Mouse (Mus musculus) MEL (cell line): Measurements from ENCODE around the gene Zfp790. TPM values are rescaled to one million over a fixed set of nuclear protein-coding genes. Genes with fewer than 3 reads are reported as not detected.

Experiments used
- DNase-seq: peaks from one replicate; pipeline ENCODE4 v3.0.0; 2011; ENCODE audit warnings: low read depth, low spot score
- H3K27ac ChIP-seq: 2 replicates; pipeline ENCODE4 v1.5.1; 2012; ENCODE audit warnings: low read depth, mild to moderate bottlenecking, control low read depth, low read length, moderate library complexity; ENCODE audit not compliant: control insufficient read depth
- H3K27me3 ChIP-seq, 2 experiments: fragments of 150-350 bp in 1 of 2; sonication (generic) in 1 of 2; 2 replicates each; pipeline ENCODE4 v1.6.1; 2012; ENCODE audit warnings: low read length in 2 of 2, mild to moderate bottlenecking in 2 of 2, improper control_type of control experiment in 1 of 2, moderate library complexity in 1 of 2; ENCODE audit not compliant: insufficient read depth in 2 of 2, control insufficient read depth in 1 of 2
- H3K36me3 ChIP-seq, 2 experiments: 2 replicates each; pipeline ENCODE4 v1.6.1; 2012 to 2014; ENCODE audit warnings: low read length in 2 of 2, improper control_type of control experiment in 1 of 2, inconsistent platforms in 1 of 2, mild to moderate bottlenecking in 1 of 2; ENCODE audit not compliant: insufficient read depth in 2 of 2, control insufficient read depth in 1 of 2
- H3K4me1 ChIP-seq, 2 experiments: fragments of 150-350 bp in 1 of 2; sonication (generic) in 1 of 2; 2 replicates each; pipeline ENCODE4 v1.6.1; 2012; ENCODE audit warnings: low read length in 2 of 2, improper control_type of control experiment in 1 of 2, mild to moderate bottlenecking in 1 of 2; ENCODE audit not compliant: insufficient read depth in 2 of 2, control insufficient read depth in 1 of 2
- H3K4me3 ChIP-seq, 2 experiments: fragments of 150-350 bp in 1 of 2; sonication (generic) in 1 of 2; 2 replicates each; pipeline ENCODE4 v1.5.1; 2012; ENCODE audit warnings: low read depth in 2 of 2, low read length in 2 of 2, mild to moderate bottlenecking in 2 of 2, moderate library complexity in 2 of 2, control low read depth in 1 of 2, improper control_type of control experiment in 1 of 2; ENCODE audit not compliant: control insufficient read depth in 1 of 2, insufficient read depth in 1 of 2
- H3K79me2 ChIP-seq: 2 replicates; pipeline ENCODE4 v1.6.1; 2012; ENCODE audit warnings: mild to moderate bottlenecking, low read length, moderate library complexity; ENCODE audit not compliant: control insufficient read depth, poor library complexity, insufficient read depth
- H3K9ac ChIP-seq: 2 replicates; pipeline ENCODE4 v1.6.1; 2012; ENCODE audit warnings: low read depth, mild to moderate bottlenecking, control low read depth, low read length, moderate library complexity; ENCODE audit not compliant: control insufficient read depth, poor library complexity, severe bottlenecking
- H3K9me3 ChIP-seq: fragments of 150-350 bp; sonication (generic); replicated peaks from 2 replicates; pipeline ENCODE4 v1.6.1; 2012; ENCODE audit warnings: mild to moderate bottlenecking, low read length, improper control_type of control experiment, moderate library complexity; ENCODE audit not compliant: insufficient read depth
- BHLHE40 ChIP-seq: IDR thresholded peaks from 2 replicates; pipeline ENCODE4 v1.6.1; 2012; ENCODE audit warnings: low read depth, mild to moderate bottlenecking, inconsistent platforms, low read length, improper control_type of control experiment, borderline replicate concordance
- CHD1 ChIP-seq: IDR thresholded peaks from 2 replicates; pipeline ENCODE4 v1.6.1; 2012; ENCODE audit warnings: low read depth, mild to moderate bottlenecking, inconsistent platforms, low read length, improper control_type of control experiment
- CHD2 ChIP-seq: IDR thresholded peaks from 2 replicates; pipeline ENCODE4 v1.6.1; 2011; ENCODE audit warnings: low read length, improper control_type of control experiment
- CTCF ChIP-seq, 3 experiments: IDR thresholded peaks in 2 of 3; conservative IDR thresholded peaks in 1 of 3; 2 replicates each; pipeline ENCODE4 v1.5.1; 2011 to 2012; ENCODE audit warnings: low read length in 3 of 3, low read depth in 2 of 3, mild to moderate bottlenecking in 2 of 3, improper control_type of control experiment in 1 of 3, inconsistent platforms in 1 of 3, mixed read lengths in 1 of 3, moderate library complexity in 1 of 3; ENCODE audit not compliant: control insufficient read depth in 1 of 3, insufficient read depth in 1 of 3, poor library complexity in 1 of 3, severe bottlenecking in 1 of 3
- EP300 ChIP-seq, 2 experiments: IDR thresholded peaks; 2 replicates each; pipeline ENCODE4 v1.6.1; 2011; ENCODE audit warnings: improper control_type of control experiment in 2 of 2, low read length in 2 of 2, low read depth in 1 of 2, mild to moderate bottlenecking in 1 of 2
- GABPA ChIP-seq: IDR thresholded peaks from 2 replicates; pipeline ENCODE4 v1.6.1; 2012; ENCODE audit warnings: low read depth, mild to moderate bottlenecking, inconsistent platforms, low read length, improper control_type of control experiment, moderate library complexity
- GATA1 ChIP-seq: IDR thresholded peaks from 2 replicates; pipeline ENCODE4 v1.6.1; 2011; ENCODE audit warnings: low read depth, low read length, improper control_type of control experiment
- HCFC1 ChIP-seq: IDR thresholded peaks from 2 replicates; pipeline ENCODE4 v1.6.1; 2012; ENCODE audit warnings: low read depth, mild to moderate bottlenecking, inconsistent platforms, low read length, improper control_type of control experiment, moderate library complexity
- JUND ChIP-seq: IDR thresholded peaks from 2 replicates; pipeline ENCODE4 v1.6.1; 2011; ENCODE audit warnings: low read depth, mild to moderate bottlenecking, improper control_type of control experiment, low read length
- KAT2A ChIP-seq: conservative IDR thresholded peaks from 2 replicates; pipeline ENCODE4 v1.6.1; 2012; ENCODE audit warnings: low read depth, low read length, improper control_type of control experiment, inconsistent platforms
- MAX ChIP-seq: IDR thresholded peaks from 2 replicates; pipeline ENCODE4 v1.6.1; 2011; ENCODE audit warnings: low read length, improper control_type of control experiment
- MAZ ChIP-seq: IDR thresholded peaks from 2 replicates; pipeline ENCODE4 v1.6.1; 2012; ENCODE audit warnings: low read depth, mild to moderate bottlenecking, inconsistent platforms, low read length, improper control_type of control experiment
- MEF2A ChIP-seq: IDR thresholded peaks from 2 replicates; pipeline ENCODE4 v1.6.1; 2014; ENCODE audit warnings: low read depth, mild to moderate bottlenecking, inconsistent platforms, low read length, improper control_type of control experiment; ENCODE audit not compliant: poor library complexity, insufficient replicate concordance, severe bottlenecking; ENCODE audit errors: extremely low read depth
- MXI1 ChIP-seq: IDR thresholded peaks from 2 replicates; pipeline ENCODE4 v1.6.1; 2011; ENCODE audit warnings: mild to moderate bottlenecking, low read depth, low read length, improper control_type of control experiment
- MYB ChIP-seq: IDR thresholded peaks from 2 replicates; pipeline ENCODE4 v1.6.1; 2011; ENCODE audit warnings: mild to moderate bottlenecking, low read depth, low read length, improper control_type of control experiment
- MYC ChIP-seq: IDR thresholded peaks from 2 replicates; pipeline ENCODE4 v1.6.1; 2011; ENCODE audit warnings: low read depth, mild to moderate bottlenecking, low read length, improper control_type of control experiment, moderate library complexity
- NELFE ChIP-seq: IDR thresholded peaks from 2 replicates; pipeline ENCODE4 v1.6.1; 2011; ENCODE audit warnings: low read depth, low read length, improper control_type of control experiment
- POLR2A ChIP-seq, 2 experiments: IDR thresholded peaks; 2 replicates each; pipeline ENCODE4 v1.6.1; 2011 to 2012; ENCODE audit warnings: low read length in 2 of 2, mild to moderate bottlenecking in 2 of 2, control low read depth in 1 of 2, improper control_type of control experiment in 1 of 2, low read depth in 1 of 2, moderate library complexity in 1 of 2; ENCODE audit not compliant: control insufficient read depth in 1 of 2, insufficient read depth in 1 of 2, poor library complexity in 1 of 2
- POLR2AphosphoS2 ChIP-seq: IDR thresholded peaks from 2 replicates; pipeline ENCODE4 v1.6.1; 2011; ENCODE audit warnings: low read length, improper control_type of control experiment
- RAD21 ChIP-seq: IDR thresholded peaks from 2 replicates; pipeline ENCODE4 v1.6.1; 2011; ENCODE audit warnings: mild to moderate bottlenecking, low read depth, low read length, improper control_type of control experiment
- RCOR1 ChIP-seq: IDR thresholded peaks from 2 replicates; pipeline ENCODE4 v1.6.1; 2012; ENCODE audit warnings: low read depth, mild to moderate bottlenecking, inconsistent platforms, low read length, improper control_type of control experiment
- SIN3A ChIP-seq: IDR thresholded peaks from 2 replicates; pipeline ENCODE4 v1.6.1; 2012; ENCODE audit warnings: low read length, improper control_type of control experiment, inconsistent platforms
- SMC3 ChIP-seq: IDR thresholded peaks from 2 replicates; pipeline ENCODE4 v1.6.1; 2011; ENCODE audit warnings: low read depth, low read length, improper control_type of control experiment
- TBP ChIP-seq: IDR thresholded peaks from 2 replicates; pipeline ENCODE4 v1.8.0; 2011; ENCODE audit warnings: low read depth, low read length, improper control_type of control experiment
- TCF12 ChIP-seq: IDR thresholded peaks from 2 replicates; pipeline ENCODE4 v1.6.1; 2014; ENCODE audit warnings: low read depth, mild to moderate bottlenecking, inconsistent platforms, low read length, improper control_type of control experiment, moderate library complexity
- UBTF ChIP-seq: IDR thresholded peaks from 2 replicates; pipeline ENCODE4 v1.6.1; 2012; ENCODE audit warnings: low read depth, mild to moderate bottlenecking, inconsistent platforms, low read length, improper control_type of control experiment, moderate library complexity, borderline replicate concordance; ENCODE audit not compliant: insufficient read depth
- USF1 ChIP-seq: IDR thresholded peaks from 2 replicates; pipeline ENCODE4 v1.6.1; 2014; ENCODE audit warnings: low read depth, mild to moderate bottlenecking, inconsistent platforms, low read length, improper control_type of control experiment, moderate library complexity
- USF2 ChIP-seq, 2 experiments: IDR thresholded peaks; 2 replicates each; pipeline ENCODE4 v1.6.1; 2011 to 2012; ENCODE audit warnings: improper control_type of control experiment in 2 of 2, low read length in 2 of 2, borderline replicate concordance in 1 of 2, inconsistent platforms in 1 of 2, low read depth in 1 of 2, mild to moderate bottlenecking in 1 of 2; ENCODE audit not compliant: insufficient read depth in 1 of 2
- ZC3H11A ChIP-seq: IDR thresholded peaks from 2 replicates; pipeline ENCODE4 v1.6.1; 2012; ENCODE audit warnings: low read depth, mild to moderate bottlenecking, inconsistent platforms, low read length, improper control_type of control experiment
- ZKSCAN1 ChIP-seq: IDR thresholded peaks from 2 replicates; pipeline ENCODE4 v1.6.1; 2012; ENCODE audit warnings: low read depth, mild to moderate bottlenecking, inconsistent platforms, low read length, improper control_type of control experiment, moderate library complexity
- ZNF384 ChIP-seq: IDR thresholded peaks from 2 replicates; pipeline ENCODE4 v1.6.1; 2012; ENCODE audit warnings: low read depth, mild to moderate bottlenecking, inconsistent platforms, low read length, improper control_type of control experiment
- polyA plus RNA-seq, 2 experiments: library from polyadenylated mRNA; stranded (reverse) in 1 of 2; unstranded in 1 of 2; fragments of >175 nt in 1 of 2; fragments of >200 nt in 1 of 2; gene quantifications; 2 replicates each; pipeline versions ENCODE4 v1.2.1 to v1.2.4; 2012; ENCODE audit warnings: low replicate concordance in 2 of 2, low read depth in 1 of 2; ENCODE audit not compliant: insufficient read length in 2 of 2, insufficient read depth in 1 of 2, missing spikeins in 1 of 2
- total RNA-seq: library from RNA; depleted of rRNA; stranded (reverse); fragments of 300-350 nt; gene quantifications from 2 replicates; pipeline ENCODE4 v1.2.3, GENCODE M21; 2012

Zfp790 gene
- total and polyA plus RNA-seq, 3 experiments: 3.8 to 4.9 TPM; not detected in 1

DNA sequence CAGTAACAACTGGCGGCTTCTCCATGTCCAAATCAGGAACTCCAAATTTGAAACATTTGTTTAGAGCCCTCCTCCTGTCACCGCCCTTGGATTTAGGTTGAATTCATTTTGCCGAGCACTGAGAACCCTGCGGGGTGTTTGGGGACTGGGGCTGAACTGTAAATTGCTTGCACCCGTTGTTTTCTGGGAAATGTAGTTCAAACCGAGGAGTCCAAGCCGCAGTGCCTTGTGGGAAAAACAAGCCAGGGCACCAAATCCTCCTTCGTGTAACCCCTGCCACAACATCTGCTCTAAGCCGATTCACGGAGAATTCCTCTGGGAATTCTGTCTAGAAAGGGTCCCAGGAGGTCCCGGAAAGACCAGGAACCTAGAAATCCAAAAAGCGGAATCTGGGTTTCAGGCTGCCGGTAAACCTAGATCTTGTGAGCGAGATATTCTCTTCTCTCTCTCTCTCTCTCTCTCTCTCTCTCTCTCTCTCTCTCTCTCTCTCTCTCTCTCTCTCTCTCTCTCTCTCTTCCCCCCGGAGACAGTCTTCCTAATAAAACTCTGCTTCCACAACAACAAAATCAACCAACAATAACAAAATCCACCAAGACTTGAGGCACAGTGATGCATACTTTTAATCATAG, 48.7 kb upstream of the Zfp790 start (continued):
- no peak for TF ChIP-seq USF2 (IDR thresholded peaks at IDR 0.05; ENCODE audit: borderline replicate concordance in 1 of 2, insufficient read depth in 1 of 2, low read depth in 1 of 2, low read length in 2 of 2)
- TF ChIP-seq TCF12: peak; percentile 47
- peak; percentile 96 for TF ChIP-seq HCFC1
- TF ChIP-seq JUND: peak; percentile 99
- TF ChIP-seq NELFE: peak; percentile 36; the same call in 1 of the 2 replicates
- TF ChIP-seq, all 39 proteins: peak for 12

DNA sequence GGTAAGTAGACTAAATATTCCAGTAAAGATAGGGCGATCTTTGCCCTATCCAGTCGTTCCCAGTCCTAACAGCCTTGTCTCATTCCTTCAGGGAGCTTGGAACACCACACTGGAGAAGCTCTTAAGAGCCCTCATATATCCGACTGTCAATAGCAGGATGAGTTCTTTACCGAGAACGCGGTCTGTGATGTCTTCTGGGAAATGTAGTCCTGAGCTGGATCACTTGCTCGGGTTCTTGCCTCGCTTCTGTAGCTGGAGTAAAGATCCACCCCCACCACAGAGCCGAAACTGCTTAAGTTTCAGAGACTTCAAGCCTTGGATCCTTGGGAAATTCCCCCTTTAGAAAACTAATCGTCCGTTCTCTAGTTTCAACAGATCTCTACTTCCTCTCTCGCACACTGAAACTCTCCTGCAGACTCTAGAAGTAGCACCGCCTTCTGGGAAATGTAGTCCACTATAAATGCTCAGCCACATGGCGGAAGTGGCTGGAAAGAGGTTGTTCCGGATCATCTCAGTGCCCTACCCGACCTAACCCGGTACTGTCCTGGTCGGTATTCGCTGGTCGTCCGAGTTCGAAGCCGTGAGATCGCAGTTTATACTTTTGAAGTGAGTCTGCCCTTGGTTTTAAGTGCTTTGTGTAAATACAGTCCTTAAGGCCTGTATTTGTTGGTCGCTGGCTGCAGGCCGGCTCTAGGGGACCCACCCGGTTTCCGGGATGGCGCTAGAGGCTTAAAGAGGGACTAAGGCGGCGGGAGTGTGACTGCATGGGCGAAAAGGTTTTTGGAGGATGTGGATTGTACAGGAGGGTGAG, 47.6 kb upstream of the Zfp790 start, which contains the start of gene Zfp84:
Zfp84 (plus strand) TSS at position 463 of the 811 bp plus-strand sequence.
- Histone ChIP-seq H3K27me3 (no peaks in the 10 kb centered on the region), H3K27ac (peak within 1 kb of the TSS; percentile 97), H3K9ac (peak within 1 kb of the TSS; percentile 93), H3K9me3 (no peaks in the 10 kb centered on the region), H3K79me2 (peaks cover 21% of the 10 kb centered on the region), H3K36me3 (peaks cover 0 to 8% of the 10 kb centered on the region in 2 experiments; a peak in 3 of 4 replicates), H3K4me3 (peak within 1 kb of the TSS; percentile 80 to 92), H3K4me1 (peaks cover 4 to 10% of the 10 kb centered on the region in 2 experiments; a peak in 2 of 4 replicates)
- DNase-seq: peak; percentile 96
- TF ChIP-seq MYB: no peak
- peak; percentile 95 for TF ChIP-seq MYC
- TF ChIP-seq POLR2AphosphoS2: 0 out of 2 replicates have a peak, but pooled peaks have one; percentile 52
- peak; percentile 87 for TF ChIP-seq SIN3A
- TF ChIP-seq GABPA: no peak
- TF ChIP-seq JUND: no peak
- TF ChIP-seq USF1: 0 out of 2 replicates have a peak, but pooled peaks have one; percentile 40
- peak; percentile 88 for TF ChIP-seq MXI1
- peak; percentile 51 to 83; a peak in 3 of 4 replicates for TF ChIP-seq POLR2A (IDR thresholded peaks at IDR 0.05; ENCODE audit: control insufficient read depth in 1 of 2, insufficient read depth in 1 of 2, low read depth in 1 of 2, low read length in 2 of 2, poor library complexity in 1 of 2)
- TF ChIP-seq TBP: peak; percentile 99
- TF ChIP-seq GATA1: no peak
- no peak for TF ChIP-seq USF2 (IDR thresholded peaks at IDR 0.05; ENCODE audit: borderline replicate concordance in 1 of 2, insufficient read depth in 1 of 2, low read depth in 1 of 2, low read length in 2 of 2)
- TF ChIP-seq CHD2: peak; percentile 58
- peak; percentile 33; the same call in 1 of the 2 replicates for TF ChIP-seq MAZ
- no peak for TF ChIP-seq ZC3H11A
- peak; percentile 87; the same call in 1 of the 2 replicates for TF ChIP-seq KAT2A
- no peak for TF ChIP-seq CHD1
- no peak for TF ChIP-seq MEF2A
- no peak for TF ChIP-seq ZKSCAN1
- no peak for TF ChIP-seq RCOR1
- peak; percentile 81 for TF ChIP-seq MAX
- peak; percentile 25; the same call in 1 of the 2 replicates for TF ChIP-seq TCF12
- TF ChIP-seq RAD21: no peak
- no peak for TF ChIP-seq BHLHE40
- TF ChIP-seq SMC3: no peak
- TF ChIP-seq UBTF: no peak
- TF ChIP-seq CTCF (IDR thresholded peaks at IDR 0.05 in 2 of 3, conservative IDR thresholded peaks at IDR 0.05 in 1 of 3; ENCODE audit: control insufficient read depth in 1 of 3, insufficient read depth in 1 of 3, low read depth in 2 of 3, low read length in 3 of 3, poor library complexity in 1 of 3, severe bottlenecking in 1 of 3): peak in 2 of 3 experiments; percentile 4 to 12; a peak in 1 of 6 replicates
- no peak for TF ChIP-seq EP300 (IDR thresholded peaks at IDR 0.05; ENCODE audit: low read depth in 1 of 2, low read length in 2 of 2)
- 0 out of 2 replicates have a peak, but pooled peaks have one; percentile 8 for TF ChIP-seq ZNF384
- peak; percentile 71 for TF ChIP-seq NELFE
